Mouse (Mus musculus) NIH3T3 (cell line): ENCODE measurements around the gene Lck.
A peak's percentile ranks its signal among the peaks of the same experiment; 100 is the strongest.

ENCODE experiments used
- DNase-seq: peaks from one replicate; pipeline ENCODE4 v3.0.0-alpha.2; 2012; ENCODE audit warnings: low read depth

Lck gene

GRCm38 (mm10) chr4:129584884-129585608 is 11.6 kb upstream of the Lck start:
- peak; percentile 82 for DNase-seq

- DNase-seq = no peak
Observed at GRCm38 (mm10) chr4:129584370-129584769, 10.9 kb upstream of the Lck start.

- DNase-seq = no peak
Observed at GRCm38 (mm10) chr4:129582251-129582650, 8.8 kb upstream of the Lck start.

GRCm38 (mm10) chr4:129580347-129580746 is 6.9 kb upstream of the Lck start:
- DNase-seq = no peak

- no peak for DNase-seq
Observed at GRCm38 (mm10) chr4:129578466-129578865, 5.0 kb upstream of the Lck start, which contains the start of gene Fam167b. Gene Fam167b (minus strand): TSS chr4:129578549.

- no peak for DNase-seq
Observed at GRCm38 (mm10) chr4:129577688-129578087, 4.2 kb upstream of the Lck start.

GRCm38 (mm10) chr4:129576863-129577491 is 3.5 kb upstream of the Lck start:
- DNase-seq = peak; percentile 70

GRCm38 (mm10) chr4:129575171-129575844 is 1.9 kb upstream of the Lck start:
- DNase-seq = no peak

GRCm38 (mm10) chr4:129573093-129573370 is 409 bp downstream of the Lck start:
- no peak for DNase-seq

- DNase-seq = no peak
Observed at GRCm38 (mm10) chr4:129572236-129573092, 977 bp downstream of the Lck start.

- DNase-seq = no peak
Observed at GRCm38 (mm10) chr4:129571551-129572084, 1.8 kb downstream of the Lck start.

GRCm38 (mm10) chr4:129570028-129570427 is 3.4 kb downstream of the Lck start:
- DNase-seq = no peak

GRCm38 (mm10) chr4:129568366-129568765 is 5.1 kb downstream of the Lck start:
- no peak for DNase-seq

GRCm38 (mm10) chr4:129565139-129565538 is 8.3 kb downstream of the Lck start:
- DNase-seq = no peak

- DNase-seq = peak; percentile 56
Observed at GRCm38 (mm10) chr4:129563718-129564117, 9.7 kb downstream of the Lck start.

GRCm38 (mm10) chr4:129561184-129561583 is 12.3 kb downstream of the Lck start:
- DNase-seq = no peak

- DNase-seq = no peak
Observed at GRCm38 (mm10) chr4:129558321-129558955, 15.0 kb downstream of the Lck start.

GRCm38 (mm10) chr4:129557256-129557808 is 16.1 kb downstream of the Lck start:
- DNase-seq = no peak

- DNase-seq = peak; percentile 97
Observed at GRCm38 (mm10) chr4:129556532-129557223, 16.8 kb downstream of the Lck start.

- DNase-seq = no peak
Observed at GRCm38 (mm10) chr4:129555862-129556531, 17.4 kb downstream of the Lck start.
